Mouse (Mus musculus) forelimb bud, embryonic 11.5 days (tissue): ENCODE results near the gene Cd27.
"Not testable (repeated sequence)": the region's sequence is repeated elsewhere in the genome, so short reads cannot be mapped to it uniquely, and the experiment has no call there.

Source experiments
- DNase-seq: peaks from one replicate; pipeline ENCODE4 v3.0.0-alpha.2; 2012; ENCODE audit warnings: low read depth, low spot score

The Cd27 gene

GRCm38 (mm10) chr6:125236782-125237181 lies at the start of gene Cd27:
Gene Cd27, minus strand, starts transcription at chr6:125237010.
- DNase-seq: no peak

- DNase-seq: no peak
Observed at GRCm38 (mm10) chr6:125285890-125286289, 49.1 kb upstream of the Cd27 start, which contains the start of gene Tuba3a. Gene Tuba3a, minus strand, starts transcription at chr6:125286042.

DNA sequence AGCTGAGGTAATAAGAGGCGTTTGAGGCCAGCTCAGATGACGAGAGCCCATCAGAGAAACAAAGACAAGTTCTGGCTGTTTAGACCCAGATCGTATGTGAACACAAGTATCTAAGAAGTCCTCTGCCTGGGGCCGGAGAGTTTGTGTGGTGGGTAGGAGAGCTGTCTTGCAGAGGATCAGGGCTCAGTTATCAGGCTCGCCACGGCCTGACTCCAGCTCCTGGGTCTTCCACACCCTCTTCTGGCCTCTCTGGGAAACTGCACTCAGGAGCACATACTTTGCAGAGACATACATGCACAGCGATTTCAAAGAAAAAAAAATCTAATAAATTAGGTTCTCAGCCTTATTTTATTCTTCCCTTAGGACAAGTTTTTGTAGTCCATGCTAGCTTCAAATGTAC lies 47.9 kb upstream of the Cd27 start:
- DNase-seq: no peak

DNA sequence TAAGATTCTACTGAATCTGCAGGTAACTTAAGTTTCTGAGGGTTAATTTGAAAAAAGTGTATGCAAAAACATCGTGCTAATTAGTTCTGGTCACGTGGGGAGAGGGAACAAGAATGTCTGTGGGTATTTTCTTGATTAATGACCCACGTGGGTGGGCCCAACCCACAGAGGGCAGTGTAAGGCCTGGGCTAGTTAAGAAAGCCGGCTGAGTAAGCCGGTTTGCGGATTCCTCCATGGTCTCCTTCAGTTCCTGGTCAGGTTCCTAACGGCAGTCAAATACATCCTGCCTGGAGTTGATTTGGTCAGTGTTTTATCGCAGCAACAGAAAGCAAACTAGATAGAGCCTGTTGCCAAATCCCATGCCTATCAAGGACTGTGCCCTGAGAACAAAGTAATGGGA lies 47.4 kb upstream of the Cd27 start:
- DNase-seq: no peak

- DNase-seq: not testable (repeated sequence)
Observed at GRCm38 (mm10) chr6:125282721-125283120, 45.9 kb upstream of the Cd27 start.

- no peak for DNase-seq
Observed at GRCm38 (mm10) chr6:125279729-125280128, 42.9 kb upstream of the Cd27 start.

DNA sequence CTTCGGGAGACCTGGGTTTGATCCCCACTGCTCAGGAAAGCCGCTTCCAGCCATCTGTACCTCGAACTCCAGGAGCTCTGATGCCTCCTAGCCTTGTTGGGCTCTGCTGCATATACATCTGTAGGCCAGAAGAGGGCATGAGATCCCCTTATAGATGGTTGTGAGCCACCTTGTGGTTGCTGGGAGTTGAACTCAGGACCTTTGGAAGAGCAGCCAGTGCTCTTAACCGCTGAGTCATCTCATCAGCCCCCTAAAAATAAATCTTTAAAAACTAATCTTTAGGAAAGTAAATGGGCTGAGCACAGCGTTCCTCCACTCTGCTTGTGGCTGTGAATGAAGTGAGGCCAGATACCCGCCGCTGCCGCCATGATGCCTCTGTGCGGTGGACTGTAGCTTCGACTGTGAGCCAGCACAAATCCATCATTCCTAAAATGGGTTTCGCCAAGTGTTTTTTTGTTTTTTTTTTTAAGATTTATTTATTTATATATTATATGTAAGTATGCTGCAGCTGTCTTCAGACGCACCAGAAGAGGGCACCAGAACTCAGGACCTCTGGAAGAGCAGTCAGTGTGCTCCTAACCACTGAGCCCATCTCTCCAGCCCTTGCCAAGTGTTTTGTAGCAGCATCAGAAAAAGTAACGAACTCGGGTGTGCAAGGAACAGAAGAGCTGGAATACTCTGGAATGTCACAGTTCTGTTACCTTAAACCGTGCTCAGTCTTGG lies 38.2 kb upstream of the Cd27 start:
- peak; percentile 49 for DNase-seq

DNA sequence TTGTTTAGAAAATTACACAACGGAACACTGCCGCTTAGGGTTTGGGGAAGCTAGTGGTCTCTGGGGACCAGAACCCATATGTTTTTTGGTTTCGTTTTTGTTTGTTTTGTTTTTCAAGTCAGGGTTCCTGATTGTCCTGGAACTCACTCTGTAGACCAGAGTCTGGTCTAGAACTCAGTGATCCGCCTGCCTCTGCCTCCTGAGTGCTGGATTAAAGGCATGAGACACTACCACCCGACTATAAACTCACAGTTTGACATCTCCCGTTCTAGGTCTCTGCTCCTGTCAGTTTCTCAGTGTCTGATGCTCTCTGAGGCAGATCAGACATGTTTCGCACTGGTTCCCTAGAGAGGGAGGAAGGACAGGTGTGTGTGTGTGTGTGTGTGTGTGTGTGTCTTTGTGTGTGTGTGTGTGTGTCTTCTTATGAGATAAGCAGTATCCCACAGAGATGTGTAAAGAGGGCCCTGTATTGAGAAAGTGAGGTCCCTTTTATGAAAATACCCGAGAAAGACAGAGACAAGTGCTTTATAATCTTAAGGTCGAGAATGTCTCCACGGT lies 35.5 kb upstream of the Cd27 start:
- DNase-seq: no peak

DNA sequence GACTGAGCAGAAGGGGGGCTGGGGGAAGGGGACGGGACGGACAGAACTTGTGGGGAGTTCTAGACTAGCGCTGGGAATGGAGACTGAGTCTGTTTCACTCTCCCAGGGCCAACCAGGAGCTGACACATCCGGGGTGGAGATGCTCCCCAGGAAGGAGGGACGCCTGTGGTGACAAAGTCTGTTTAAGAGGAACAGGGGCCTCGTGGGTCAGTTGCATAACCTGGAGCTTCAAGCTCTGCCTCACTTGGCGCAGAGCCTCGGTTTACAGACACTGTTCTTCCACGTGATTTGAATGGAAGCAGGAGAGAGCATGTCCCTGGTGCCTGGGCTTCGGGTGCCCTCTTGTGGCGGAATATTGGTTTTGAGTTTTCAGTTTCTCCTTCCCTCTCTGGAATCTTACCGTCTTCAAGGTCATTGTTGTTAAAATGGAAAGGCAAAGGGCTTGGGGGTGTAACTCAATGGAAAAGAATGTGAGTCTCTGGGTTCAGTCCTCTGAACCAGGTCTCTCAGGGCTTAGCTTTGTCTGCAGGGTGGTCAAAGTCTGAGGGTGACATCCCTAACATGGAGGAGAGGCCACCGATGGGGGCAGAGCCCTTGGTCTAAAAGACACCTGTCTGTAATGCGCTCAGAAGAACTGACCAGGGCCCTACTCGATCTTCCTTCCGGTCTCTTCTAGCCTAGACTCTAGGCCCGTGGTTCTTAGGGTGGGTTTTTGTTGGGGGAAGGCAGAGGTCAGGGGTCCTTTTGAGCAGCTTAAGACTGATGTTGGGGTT lies 34.8 kb upstream of the Cd27 start:
- DNase-seq: peak; percentile 84

- no peak for DNase-seq
Observed at GRCm38 (mm10) chr6:125268799-125269198, 32.0 kb upstream of the Cd27 start.

DNA sequence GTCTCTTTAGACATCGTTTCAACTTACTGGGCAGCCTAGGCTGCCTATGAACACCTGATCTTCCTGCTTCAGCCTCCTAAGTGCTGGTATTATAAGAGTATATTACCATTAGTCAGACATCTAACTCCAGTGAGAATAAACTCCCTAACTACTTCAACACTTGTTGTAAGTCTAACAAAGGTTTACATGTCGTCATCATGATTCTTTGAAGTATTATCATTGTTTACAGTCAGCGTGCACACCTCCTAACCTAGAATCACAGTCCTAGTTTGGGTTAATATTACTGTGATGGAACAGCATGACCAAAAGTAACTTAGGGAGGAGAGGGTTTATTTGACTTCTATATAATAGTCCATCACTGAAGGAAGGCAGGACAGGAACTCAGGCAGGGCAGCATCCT lies 30.7 kb upstream of the Cd27 start:
- DNase-seq: no peak

- not testable (repeated sequence) for DNase-seq
Observed at GRCm38 (mm10) chr6:125266600-125266999, 29.8 kb upstream of the Cd27 start.

- no peak for DNase-seq
Observed at GRCm38 (mm10) chr6:125266091-125266490, 29.3 kb upstream of the Cd27 start.

GRCm38 (mm10) chr6:125265239-125265638 lies 28.4 kb upstream of the Cd27 start:
- DNase-seq: no peak

DNA sequence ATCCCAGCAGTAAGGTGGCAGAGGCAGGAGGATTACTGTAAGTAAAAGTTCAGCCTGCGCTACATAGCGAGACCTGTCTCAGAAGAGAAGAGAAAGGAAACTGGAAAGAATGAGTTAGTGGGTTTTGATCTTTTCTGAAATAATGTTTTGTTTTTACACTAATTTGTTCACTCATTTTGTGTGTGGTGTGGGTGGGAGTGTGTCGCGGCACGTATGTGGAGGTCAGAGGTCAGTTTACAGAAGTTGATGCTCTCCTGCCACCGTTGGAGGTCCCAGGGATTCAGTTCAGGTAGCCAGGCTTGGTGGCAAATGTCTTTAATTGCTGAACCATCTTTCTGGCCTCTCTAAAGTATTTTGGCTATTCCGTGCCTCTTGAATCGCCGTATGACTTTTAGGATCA lies 27.4 kb upstream of the Cd27 start:
- no peak for DNase-seq

GRCm38 (mm10) chr6:125260006-125260555 lies 23.3 kb upstream of the Cd27 start:
- DNase-seq: no peak

- no peak for DNase-seq
Observed at GRCm38 (mm10) chr6:125256222-125256966, 19.6 kb upstream of the Cd27 start.

DNA sequence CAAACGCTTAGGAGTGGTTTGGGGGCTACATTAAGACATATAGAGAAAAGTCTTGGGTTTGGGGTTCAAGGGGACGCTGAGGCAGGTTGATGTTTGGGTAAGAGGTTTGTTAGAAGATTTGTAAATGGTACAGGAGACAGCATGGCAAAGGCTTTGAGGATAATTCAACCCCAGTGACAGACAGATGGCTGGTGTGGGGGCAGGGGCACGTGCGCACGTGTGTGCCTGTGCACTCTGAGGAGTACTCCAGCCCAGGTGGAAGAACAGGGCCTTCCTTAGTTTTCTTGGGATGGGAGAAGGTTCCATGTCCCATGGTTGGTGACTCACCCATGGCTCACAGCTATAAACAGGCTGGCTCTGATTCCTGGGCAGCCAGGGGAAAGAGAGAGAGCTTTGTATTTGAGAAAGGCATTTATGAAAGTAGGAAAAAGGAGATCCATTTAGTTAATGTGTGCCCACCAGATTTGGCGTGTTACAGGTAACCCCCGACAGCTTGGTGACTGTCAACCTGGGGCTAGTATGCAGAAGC lies 18.8 kb upstream of the Cd27 start:
- DNase-seq: no peak

GRCm38 (mm10) chr6:125253863-125254715 lies 17.3 kb upstream of the Cd27 start:
- no peak for DNase-seq

DNA sequence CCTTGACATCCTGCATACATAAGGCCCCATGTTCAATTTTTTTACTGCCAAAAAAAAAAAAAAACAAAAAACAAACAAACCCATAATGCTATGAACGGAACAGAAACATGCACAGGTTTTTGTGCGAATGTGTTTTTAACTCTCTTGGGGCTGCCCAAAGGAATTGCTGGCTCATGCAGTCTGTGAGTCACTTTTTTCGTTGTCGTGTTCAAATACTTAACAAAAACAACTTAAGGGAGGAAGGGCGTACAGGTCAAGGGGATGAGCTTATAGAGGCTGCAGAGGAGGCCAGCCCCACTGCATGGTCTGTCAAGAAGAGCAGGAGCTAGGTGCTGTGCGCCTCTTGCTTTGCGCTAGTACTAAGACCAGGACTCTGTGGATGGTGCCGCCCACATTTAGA lies 15.9 kb upstream of the Cd27 start:
- no peak for DNase-seq

DNA sequence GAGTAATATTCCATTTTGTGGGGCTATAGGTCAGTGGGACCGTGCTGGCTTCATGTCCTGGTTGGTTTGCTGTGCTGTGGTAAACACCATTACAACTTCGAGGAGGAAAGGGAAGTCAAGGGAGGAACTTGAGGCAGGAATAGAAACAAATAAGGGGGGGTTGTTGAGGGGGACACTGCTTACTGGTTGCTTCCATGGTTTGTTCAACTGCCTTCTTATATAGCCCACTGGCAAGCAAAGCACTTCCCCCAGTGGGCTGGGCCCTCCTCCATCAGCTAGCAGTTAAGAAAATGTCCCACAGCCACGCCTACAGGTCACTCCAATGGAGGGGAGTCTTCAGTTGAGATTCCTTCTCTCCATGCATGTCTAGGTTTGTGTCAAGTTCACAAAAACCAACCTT lies 15.5 kb upstream of the Cd27 start:
- DNase-seq: no peak
